Mouse (Mus musculus): Measurements from ENCODE around the gene Relch.

The Relch gene

GRCm38 (mm10) chr1:105746858-105747596 lies 83.4 kb downstream of the Relch start:
- no peak for DNase-seq

GRCm38 (mm10) chr1:105748091-105748799 lies 84.6 kb downstream of the Relch start:
- DNase-seq: no peak

DNA sequence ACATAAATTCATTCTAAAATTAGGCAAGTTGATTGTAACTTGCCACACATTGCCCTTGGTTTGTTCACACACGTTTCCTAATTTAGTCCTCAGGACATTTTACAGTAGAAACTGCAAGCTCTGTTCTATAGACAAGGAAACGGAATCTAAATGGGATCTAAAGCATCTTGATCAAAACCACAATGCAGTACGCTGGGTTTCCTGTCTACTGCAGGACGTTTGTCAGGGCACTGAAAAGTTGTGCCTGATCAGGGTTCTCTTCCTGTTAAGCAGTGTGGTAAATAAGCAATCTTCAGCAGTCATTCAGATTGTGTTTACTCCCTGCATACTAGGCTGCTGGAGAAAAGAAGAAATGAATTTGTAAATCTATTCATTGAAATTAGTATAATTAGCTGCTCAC lies 88.5 kb downstream of the Relch start:
- DNase-seq: no peak

DNA sequence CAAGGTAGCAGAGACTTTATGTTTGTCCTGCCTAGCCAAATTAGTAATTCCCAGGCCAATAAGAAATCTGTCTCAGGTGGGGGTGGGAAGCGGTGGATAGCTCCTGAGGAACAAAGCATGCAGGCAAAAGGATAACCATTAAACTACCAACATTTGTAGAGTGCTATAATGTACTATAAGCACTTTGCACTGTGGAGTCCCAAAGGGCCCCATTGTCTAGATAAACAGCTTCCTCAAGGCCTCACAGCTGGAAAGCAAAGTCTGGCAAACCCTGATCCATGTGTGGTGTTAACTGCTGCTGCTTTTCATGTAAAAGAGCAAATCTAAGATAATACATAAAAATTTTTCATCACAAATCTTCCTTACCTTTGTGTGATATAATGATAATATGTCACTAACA lies 89.3 kb downstream of the Relch start:
- no peak for DNase-seq

DNA sequence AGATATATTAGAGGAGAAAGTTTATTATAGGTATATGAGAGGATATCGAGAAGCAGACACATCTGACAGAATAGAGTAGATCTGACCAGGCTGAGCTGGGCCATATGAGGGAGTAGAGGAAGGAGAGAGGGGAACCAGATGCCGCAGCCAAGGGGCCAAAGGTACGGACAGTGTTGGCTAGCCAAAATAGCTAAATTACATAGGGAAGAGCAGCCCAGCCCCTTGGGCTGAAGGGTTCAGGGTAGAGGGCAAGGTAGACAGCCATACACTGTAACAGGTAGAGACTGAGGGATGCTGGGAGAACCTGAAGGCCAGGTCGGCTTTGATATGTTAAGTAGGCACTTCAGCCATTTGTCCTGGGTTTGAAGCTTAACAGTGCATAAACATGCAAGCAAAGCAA lies 95.1 kb downstream of the Relch start:
- DNase-seq: peak; percentile 70

GRCm38 (mm10) chr1:105759422-105760165 lies 95.9 kb downstream of the Relch start:
- DNase-seq: no peak

GRCm38 (mm10) chr1:105765586-105765985 lies 101.9 kb downstream of the Relch start:
- peak; percentile 51 for DNase-seq

DNA sequence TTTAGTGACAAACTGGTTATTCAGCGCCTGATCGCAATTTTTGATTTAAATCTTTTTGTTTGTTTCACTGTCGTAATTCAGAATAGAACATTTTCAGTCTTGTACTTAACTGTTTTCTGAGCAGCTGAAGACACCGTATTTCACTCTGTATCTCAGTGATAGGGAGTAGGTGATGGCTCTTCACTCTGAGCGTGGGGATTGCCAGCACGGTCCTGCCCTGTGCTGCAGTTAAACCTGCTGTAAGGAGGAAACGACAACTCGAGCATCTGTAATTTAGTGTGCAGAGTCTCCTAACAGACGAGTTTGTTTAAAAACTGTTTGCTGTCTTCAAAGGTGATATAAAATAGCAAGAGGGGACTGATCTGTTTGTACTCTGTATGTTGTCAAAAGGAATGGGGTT lies 102.4 kb downstream of the Relch start:
- DNase-seq: peak; percentile 46

GRCm38 (mm10) chr1:105768397-105768796 lies 104.7 kb downstream of the Relch start:
- no peak for DNase-seq

DNA sequence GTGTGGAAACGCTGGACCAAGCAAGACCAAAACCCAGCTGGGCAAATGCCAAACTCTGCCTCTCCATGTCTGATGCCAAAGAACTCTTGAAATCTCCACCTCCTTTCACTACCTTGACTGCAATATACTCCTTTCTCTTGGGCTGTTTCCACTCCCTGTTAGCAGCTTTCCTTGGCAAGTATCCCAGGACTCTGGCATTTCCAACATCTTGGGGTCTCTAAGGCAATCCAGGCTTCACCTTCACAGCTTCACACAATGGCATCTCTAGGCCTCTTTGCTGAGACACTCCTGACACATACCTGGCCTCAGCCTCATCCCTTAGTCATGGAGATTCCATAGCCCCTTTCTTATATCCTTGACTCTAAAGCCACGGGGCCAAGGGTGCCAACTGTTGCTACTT lies 107.0 kb downstream of the Relch start:
- DNase-seq: peak; percentile 74

DNA sequence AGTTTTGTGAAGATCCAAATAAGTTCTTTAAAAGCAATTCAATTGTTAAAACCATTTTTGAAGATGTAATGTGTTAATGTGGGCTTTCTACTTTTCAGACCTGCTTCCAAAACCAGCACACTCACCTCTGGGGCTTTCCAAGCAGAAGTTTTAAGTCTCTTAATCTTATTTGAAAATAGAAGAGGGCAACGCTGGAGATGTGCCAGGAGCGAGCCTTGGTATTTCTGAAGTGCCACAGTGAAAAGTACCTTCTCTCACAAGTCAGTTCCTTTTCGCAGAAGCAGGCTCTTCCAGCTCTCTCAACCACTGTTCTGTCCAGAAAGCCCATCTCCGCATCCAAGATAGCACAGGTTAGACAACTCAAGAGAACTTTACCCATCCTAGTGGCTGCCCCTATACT lies 112.8 kb downstream of the Relch start:
- DNase-seq: peak; percentile 55

DNA sequence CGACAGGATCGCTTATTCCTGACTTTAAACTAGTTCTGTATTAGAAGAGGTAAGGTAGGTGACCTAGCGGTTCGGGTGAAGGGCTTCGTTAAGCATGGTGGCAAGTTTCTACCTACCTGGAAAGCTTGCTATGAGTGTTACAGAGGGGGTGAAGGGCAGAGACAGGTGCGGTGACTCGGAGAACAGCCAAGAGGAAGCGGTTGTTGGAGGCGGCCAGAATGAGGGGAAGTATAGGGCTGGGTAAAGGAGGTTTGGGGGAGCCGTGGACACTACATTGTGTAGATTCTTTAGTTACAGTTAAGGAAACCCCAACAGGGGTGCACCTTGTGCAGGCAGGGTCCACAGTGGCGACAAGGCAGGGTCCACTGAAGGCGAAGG lies 116.4 kb downstream of the Relch start:
- peak; percentile 88 for DNase-seq

GRCm38 (mm10) chr1:105780457-105781364 lies 117.0 kb downstream of the Relch start, which contains the start of gene Tnfrsf11a:
TSS of gene Tnfrsf11a (plus strand) at chr1:105780718.
- peak; percentile 97 for DNase-seq

GRCm38 (mm10) chr1:105781391-105782146 lies 117.9 kb downstream of the Relch start:
- peak; percentile 90 for DNase-seq

DNA sequence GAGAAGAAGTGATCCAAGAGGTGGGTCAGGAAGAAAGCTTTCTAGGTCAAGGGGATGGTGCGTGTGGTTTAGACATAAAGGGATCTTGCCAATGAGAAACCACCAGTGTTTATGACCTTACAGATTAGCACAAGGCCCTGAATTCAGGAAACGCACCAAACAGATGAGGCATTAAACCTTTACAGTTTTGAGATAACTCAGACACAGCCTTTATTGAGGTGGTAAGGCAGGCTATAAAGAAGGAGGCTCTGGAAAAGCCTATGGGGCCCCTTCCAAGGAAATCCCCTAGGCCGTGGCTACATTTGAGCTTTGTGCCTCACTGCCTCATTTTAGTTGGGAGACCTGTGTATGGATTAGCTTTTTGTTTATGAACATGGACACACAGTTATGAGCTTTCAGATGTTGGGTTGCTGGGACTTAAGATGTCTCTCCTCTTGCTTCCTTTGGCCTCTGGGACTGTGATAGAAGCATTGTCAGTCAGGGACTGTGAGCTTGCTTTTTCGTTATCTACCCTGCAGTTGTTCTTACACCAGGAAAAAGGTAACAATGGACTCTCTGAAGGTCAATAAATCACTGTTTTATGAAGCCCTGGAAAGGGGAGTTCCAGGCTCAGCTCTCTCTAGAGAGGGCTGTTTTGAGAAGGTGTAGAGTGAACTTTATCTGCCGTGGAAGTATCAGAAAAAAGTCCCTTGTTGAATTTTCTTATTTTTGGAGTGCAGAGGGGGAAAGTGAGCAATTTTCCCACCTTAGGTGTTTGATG lies 120.8 kb downstream of the Relch start:
- peak; percentile 63 for DNase-seq

DNA sequence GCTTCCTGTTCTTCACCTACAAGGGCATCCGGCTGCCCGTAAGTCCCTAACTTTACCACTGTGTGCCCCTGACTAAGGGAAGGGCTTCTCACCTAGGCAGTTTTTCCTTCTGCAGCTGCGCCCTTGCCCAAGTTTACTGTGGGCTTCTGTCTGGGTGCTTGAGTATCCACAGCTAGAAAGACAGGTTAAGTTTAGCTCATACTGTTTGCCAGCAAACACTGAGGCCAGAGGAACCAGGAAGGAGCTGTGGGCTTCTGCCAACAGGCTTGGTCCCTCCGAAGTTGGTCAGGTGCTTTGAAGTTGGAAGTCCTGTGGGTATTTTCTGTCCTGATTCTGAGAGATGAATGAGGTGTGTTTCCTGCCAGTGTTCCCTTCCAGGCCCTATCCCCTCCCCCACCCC lies 121.5 kb downstream of the Relch start:
- DNase-seq: peak; percentile 93

- DNase-seq: peak; percentile 96
Observed at GRCm38 (mm10) chr1:105786731-105787357, 123.2 kb downstream of the Relch start.

GRCm38 (mm10) chr1:105790103-105790502 lies 126.4 kb downstream of the Relch start:
- DNase-seq: peak; percentile 86

DNA sequence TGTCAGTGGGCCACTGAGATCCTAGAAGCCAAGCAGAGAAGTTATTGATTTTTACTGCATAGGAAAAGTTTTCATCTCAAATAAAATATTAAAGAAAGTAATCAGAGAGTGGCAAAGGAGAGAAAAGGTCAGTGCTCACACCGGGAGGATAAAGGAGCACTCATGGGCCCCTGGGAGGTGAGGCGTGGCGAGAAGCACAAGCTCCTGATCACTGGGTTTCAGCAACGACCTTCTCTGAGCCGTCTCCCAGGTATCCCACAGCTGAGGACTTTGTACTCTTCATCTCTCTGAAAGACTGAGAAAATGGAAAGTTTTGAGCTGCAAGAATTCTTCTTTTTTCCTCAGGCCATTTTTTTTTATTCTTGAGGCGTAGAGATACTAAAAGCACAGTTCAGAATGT lies 131.0 kb downstream of the Relch start:
- DNase-seq: no peak

DNA sequence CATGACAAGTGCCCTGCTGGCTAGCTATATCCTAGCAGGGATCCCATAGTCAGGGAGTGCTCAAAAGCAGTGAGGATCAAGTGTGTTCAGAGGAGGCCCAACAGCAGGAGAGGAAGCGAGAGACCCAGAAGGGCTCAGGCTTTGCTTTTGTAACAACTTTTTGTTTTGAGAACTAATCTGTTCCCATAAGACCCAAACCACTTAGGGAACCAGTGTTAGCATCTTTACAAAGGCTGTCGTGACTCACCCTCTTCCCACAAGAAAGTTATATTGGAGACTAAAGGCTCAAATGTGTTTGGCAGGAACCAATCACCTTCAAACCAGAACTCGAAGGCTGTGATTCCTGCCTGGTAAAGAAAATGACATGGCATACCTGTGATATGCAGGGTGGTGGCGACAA lies 132.0 kb downstream of the Relch start:
- DNase-seq: peak; percentile 77

- DNase-seq: no peak
Observed at GRCm38 (mm10) chr1:105800570-105800969, 136.9 kb downstream of the Relch start.
